16 mouse cellular contexts compared by ENCODE assay signal in the genomic region with DNA sequence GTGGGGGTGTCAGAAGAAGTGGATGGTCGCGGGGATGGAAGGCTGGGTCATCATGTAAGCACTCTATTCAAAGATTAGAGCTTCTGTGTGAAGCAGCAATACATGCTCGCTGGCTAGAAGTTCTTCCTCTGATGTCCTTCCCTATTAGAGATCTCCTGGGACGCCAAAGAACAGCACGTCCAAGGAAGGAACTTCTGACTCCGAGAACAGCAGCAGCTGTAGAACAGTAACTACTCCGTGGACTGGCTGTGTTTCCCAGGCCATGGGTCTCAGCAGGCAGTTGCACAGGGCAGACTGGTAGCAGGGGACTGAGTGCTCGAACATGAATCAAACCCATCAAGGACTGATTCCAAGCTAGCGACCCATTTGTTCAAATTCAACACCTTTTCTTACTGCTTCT. TPM values are rescaled to one million over a fixed set of nuclear protein-coding genes. Genes with fewer than 3 reads are reported as not detected.
A peak's percentile ranks its signal among the peaks of the same experiment; 100 is the strongest.
DNase-seq lines count a peak whose midpoint lies in the region; ATAC-seq lines count a peak whose summit lies in the region.
"Had no signal": no experiment of that assay in that cellular context is flagged by ENCODE, and none has a peak within 500 bp of the region (broad histone marks: within the 10 kb centered on the region; RNA-seq: fewer than 3 reads in every experiment).

No protein-coding gene starts in this region.

- ATAC-seq in frontal cortex, adult (ENCODE audit: low TSS enrichment): no peak
- ATAC-seq: activated CD4-positive, CD25-positive, alpha-beta regulatory T cell, adult 4 months; forebrain, embryonic 13.5 days; midbrain, embryonic 13.5 days had no signal

- intact Hi-C loops in heart, postnatal 14 days (cut with DNase I): no loop called here

- peak; percentile 29 to 42 for DNase-seq in adrenal gland, adult (ENCODE audit: inconsistent age in 2 of 2, low spot score in 1 of 2)
- DNase-seq in adrenal gland, postnatal 4 days (ENCODE audit: low spot score in 2 of 2): no peak
- peak; percentile 40 for DNase-seq in testis, postnatal 14 days (ENCODE audit: low spot score)
- no peak for DNase-seq in testis, postnatal 10 days (ENCODE audit: low spot score)
- DNase-seq in heart, postnatal 14 days: peak; percentile 58 to 64
- DNase-seq in frontal cortex, postnatal 14 days (ENCODE audit: low spot score in 2 of 2): no peak
- DNase-seq: adrenal gland, postnatal 10 days; cerebellum, adult 8-10 months; kidney, adult 2 months; layer of hippocampus, adult 9-11 months; lung, postnatal 36 days; thymus, postnatal 14 days had no signal

RNA-seq across cellular contexts. Expression of a gene that starts 24.6 kb away (rescaled TPM):
- 10 to 100 TPM; 27.1 to 27.3 TPM for total RNA-seq in adrenal gland, postnatal 4 days (2021)
- total RNA-seq in heart, postnatal 14 days (2021): 10 to 100 TPM; 15.8 to 16.5 TPM

Comparison
In these comparisons a context has a peak if more than half of its experiments do, and no peak if none do; other contexts are left out.
1. DNase-seq: peak in adrenal gland, adult (2 of 2), testis, postnatal 14 days (single experiment) and heart, postnatal 14 days (2 of 2); none in adrenal gland, postnatal 4 days (0 of 2), testis, postnatal 10 days (single experiment) and frontal cortex, postnatal 14 days (0 of 2).